Mouse (Mus musculus) embryo, embryonic 10 days (tissue): ENCODE results near the gene Gm38392.

Experiments
- DNase-seq: peaks from one replicate; pipeline ENCODE4 v3.0.0-alpha.2; 2015; ENCODE audit warnings: low spot score

Gene Gm38392

DNA sequence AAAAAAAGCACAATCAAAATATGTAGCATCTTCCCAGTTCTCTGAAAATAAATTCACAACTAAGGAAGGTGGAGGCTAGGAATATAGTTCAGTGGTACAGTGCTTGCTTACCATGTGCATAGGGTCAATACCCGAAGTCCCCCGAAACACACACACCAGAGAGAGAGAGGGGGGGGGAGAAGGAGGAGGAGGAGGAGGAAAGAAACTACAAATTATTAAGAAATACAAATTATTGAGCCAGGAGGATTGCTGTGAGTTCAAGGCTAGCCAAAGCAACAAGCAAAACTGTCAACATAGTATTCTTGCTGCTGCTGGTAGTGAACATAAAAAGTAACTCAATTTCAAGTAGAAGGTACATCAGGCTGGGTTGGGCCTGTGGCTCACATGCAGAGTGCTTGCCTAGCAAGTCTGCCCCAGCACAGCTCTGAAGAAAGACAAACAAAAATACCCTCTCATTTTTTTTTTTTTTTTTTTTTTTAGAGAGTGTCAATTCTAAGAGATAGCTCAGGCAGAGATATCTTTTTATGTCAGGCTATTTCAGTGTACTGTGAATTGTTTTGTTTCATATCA, 87.4 kb downstream of the Gm38392 start:
- no peak for DNase-seq

DNA sequence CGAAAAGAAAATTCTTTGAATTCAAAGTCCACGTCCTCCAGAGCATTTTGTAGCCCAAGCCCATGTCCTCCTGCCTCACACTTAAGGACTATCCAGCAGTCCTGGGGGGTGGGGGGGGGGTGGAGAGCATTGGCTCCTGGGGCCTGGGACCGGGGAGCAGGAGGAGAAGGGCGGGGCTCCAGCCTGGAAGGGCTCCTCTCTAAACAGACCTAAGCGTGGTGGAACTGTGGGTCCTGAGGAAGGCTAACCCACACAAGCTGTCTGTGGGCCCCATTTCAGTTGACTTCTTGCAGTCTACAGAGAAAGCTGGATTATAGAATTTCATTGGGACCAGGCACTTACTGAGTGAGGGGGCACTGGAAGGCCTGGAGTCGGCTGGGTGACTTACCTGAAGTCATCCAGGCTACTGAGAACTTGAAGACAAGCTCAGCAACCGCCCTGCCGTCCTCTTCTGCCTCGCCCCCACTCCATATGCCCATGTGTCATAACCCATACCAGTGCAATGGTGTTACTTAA, 88.4 kb downstream of the Gm38392 start:
- no peak for DNase-seq

DNA sequence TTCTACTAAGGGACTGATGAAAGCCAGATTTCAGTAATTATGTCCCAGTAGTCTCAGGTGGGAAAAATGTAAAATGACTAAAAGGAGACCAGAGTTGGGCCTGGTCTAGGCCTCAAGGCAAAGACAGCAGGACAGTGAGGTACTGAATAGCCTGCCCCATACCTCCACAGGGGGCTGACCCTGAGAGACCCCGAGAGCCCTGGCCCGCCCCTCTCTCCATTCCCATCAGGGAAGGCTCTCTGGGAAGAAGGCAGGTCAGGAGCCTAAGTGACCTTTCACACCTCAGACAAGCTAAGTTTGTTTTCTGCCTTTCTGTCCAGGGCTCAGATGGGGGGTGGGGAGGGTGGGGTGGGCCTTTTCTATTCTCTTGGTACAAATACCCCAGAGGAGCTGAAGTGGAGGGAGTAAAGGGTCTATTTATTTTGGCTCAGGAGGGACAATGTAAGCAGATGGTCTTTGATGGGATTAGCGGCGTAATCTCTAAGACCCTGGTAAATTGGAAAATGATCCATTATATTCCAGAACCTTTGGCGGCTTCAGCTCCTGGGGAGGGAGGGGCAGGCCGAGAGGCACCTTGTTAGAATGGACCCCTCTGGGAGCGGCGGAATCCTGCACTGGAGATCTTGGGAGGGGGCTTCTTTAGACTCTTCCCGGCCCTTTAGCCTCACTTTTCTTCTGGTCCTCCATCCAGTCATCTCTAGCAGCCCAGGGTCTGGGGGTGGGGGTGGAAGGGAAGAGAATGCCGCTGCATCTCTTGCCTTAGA, 89.1 kb downstream of the Gm38392 start:
- peak; percentile 69 for DNase-seq
